Mouse (Mus musculus): ENCODE data around the gene Scaf8. TPM values are rescaled to one million over a fixed set of nuclear protein-coding genes. Genes with fewer than 3 reads are reported as not detected.

The Scaf8 gene
- polyA plus RNA-seq, 1 experiment from 2014 or later, result 24.9 TPM

DNA sequence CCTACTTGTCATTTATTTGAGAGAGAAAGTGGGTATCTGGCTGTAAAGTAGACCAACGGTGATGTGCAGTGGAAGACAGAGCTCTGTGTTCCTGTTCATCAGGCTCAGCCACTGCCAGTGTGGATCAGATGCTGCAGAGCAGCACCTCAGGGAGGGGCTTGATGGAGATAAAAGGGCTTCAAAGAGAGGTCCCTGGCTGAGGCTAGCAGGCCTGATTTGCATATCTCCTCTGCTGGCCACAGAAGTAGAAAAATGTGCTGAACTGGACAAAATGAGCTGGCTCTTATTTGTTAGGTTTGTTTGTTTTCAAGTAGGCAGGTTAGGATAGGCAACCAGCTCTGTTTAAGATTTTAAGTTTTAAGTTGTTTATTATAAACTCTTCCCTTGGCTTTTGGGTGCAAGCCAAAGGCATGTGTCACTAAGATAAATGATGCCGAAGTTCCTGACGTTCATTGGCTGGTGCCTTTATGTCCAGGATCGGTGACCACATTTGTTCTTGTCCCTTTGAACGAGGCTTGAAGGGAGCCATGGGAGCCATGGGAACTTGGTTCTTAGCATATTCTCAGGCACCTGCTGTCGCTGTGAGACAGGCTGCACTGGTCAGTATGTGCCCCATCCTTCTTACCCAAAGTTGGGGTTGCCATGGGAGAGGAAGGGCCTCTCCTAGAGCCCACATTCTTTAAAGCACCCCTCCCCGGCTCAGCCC is 132.0 kb downstream of the Scaf8 start:
- WGBS, result 13% methylated on average over 7 of the region's 7 CpGs
- no peak overlapping the region; the same call in 1 of the 2 replicates for H3K4me2 ChIP-seq (replicated peaks)
- no peak overlapping the region for H3K9ac ChIP-seq
- no peak overlapping the region for H3K4me3 ChIP-seq
- H3K27me3 ChIP-seq (replicated peaks), result no peaks in the 10 kb centered on the region
- H3K36me3 ChIP-seq, result peaks cover 4% of the 10 kb centered on the region; the same call in 1 of the 2 replicates
- ATAC-seq (ENCODE audit: low FRiP score, low read depth), result peak; percentile 87
- no peaks in the 10 kb centered on the region for H3K9me3 ChIP-seq
- peaks cover 52% of the 10 kb centered on the region for H3K4me1 ChIP-seq
- peak overlapping the region; percentile 46 for H3K27ac ChIP-seq

Other genes with a start within 250 kb of the Scaf8 start
- gene Tiam2, start 211.6 kb downstream of the Scaf8 start, polyA plus RNA-seq (2016; fragmentation: Nextera tagmentation; extraction: Ambion mirVana), result 6.7 and 7.5 TPM in 2 replicates